Mouse (Mus musculus): Measurements from ENCODE around the gene Mkrn3. TPM values are rescaled to one million over a fixed set of nuclear protein-coding genes. Genes with fewer than 3 reads are reported as not detected.

Mkrn3 gene
- polyA plus RNA-seq, 1 experiment = 3.8 TPM

DNA sequence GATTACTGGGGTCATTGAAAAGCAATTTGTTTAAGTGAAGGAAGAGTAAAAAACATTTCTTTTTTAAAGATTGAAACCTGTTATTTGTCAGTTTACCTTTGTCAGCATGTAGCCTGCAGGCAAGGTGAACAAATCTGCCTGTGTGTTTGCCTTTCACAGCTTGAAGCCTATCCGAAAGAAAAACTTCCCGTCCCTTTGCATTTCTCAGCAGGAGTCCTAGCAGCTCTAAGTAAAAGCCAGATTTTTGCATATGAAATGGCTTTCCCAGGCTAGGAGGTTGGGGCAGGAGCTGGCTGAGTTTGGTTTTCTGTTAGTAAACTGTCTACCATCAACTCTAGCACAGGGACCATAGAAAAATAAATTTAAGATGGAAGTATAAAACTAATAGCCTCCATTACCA lies 32.4 kb upstream of the Mkrn3 start:
- TF ChIP-seq POLR2A (IDR thresholded peaks at IDR 0.05; ENCODE audit: insufficient read depth, low read length) (no peak), CTCF (IDR thresholded peaks at IDR 0.05; ENCODE audit: low read depth, low read length) (no peak), EP300 (IDR thresholded peaks at IDR 0.05; ENCODE audit: insufficient read depth, low read depth, low read length) (no peak)
- Histone ChIP-seq H3K9ac (ENCODE audit: low read depth, poor library complexity, severe bottlenecking) (no peak overlapping the region), H3K4me1 (ENCODE audit: control insufficient read depth, insufficient read depth, low read length) (no peaks in the 10 kb centered on the region), H3K27me3 (ENCODE audit: control insufficient read depth, insufficient read depth, low read length, poor library complexity, severe bottlenecking) (peaks cover 16% of the 10 kb centered on the region), H3K36me3 (ENCODE audit: control insufficient read depth, insufficient read depth, low read length, poor library complexity, severe bottlenecking) (no peaks in the 10 kb centered on the region), H3K4me3 (ENCODE audit: low read depth, low read length) (no peak overlapping the region), H3K9me3 (replicated peaks; ENCODE audit: control insufficient read depth, insufficient read depth, low read length, poor library complexity, severe bottlenecking) (0 out of 2 replicates have a peak, but pooled peaks cover 4% of the 10 kb centered on the region), H3K27ac (ENCODE audit: insufficient read depth, low read length) (no peak overlapping the region)

DNA sequence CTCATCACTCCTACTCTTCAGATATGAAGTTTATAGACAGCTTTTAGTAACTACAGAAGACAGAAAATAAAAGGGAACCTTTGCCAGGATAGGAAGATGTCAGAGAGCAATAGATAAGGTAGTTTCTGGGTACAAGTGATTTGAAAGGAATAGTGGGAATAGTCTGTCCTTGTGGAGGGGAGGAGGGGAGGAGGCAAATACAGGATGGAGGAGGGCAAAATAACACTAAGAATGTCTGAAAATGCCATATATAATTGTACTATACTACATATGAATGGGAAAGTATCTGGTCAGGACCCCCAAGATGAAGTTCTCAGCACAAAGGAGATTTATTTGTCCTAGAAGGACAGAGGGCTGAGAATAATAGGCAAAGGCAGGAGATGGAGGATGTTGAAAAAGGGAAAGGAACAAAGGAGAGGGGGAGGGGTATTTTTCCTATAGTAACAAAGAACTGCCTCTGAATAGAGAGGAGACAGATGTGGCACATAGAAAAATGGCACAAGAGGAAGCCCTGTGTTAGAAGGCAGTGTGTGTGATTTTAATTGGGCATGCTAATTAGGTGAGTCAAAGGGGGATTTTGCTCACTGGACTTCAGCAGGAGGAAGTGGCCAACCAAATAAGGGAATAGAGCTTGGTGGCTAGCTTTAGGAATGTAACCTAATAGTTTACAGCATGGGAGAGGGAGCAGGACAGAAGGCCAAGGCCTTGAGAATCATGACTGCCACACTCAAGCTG lies 25.7 kb upstream of the Mkrn3 start:
- H3K9ac ChIP-seq (ENCODE audit: low read depth, poor library complexity, severe bottlenecking) = no peak overlapping the region
- peaks cover 2% of the 10 kb centered on the region; the same call in 1 of the 2 replicates for H3K27me3 ChIP-seq (ENCODE audit: control insufficient read depth, insufficient read depth, low read length, poor library complexity, severe bottlenecking)
- no peaks in the 10 kb centered on the region for H3K9me3 ChIP-seq (replicated peaks; ENCODE audit: control insufficient read depth, insufficient read depth, low read length, poor library complexity, severe bottlenecking)
- TF ChIP-seq EP300 (IDR thresholded peaks at IDR 0.05; ENCODE audit: insufficient read depth, low read depth, low read length) (no peak), POLR2A (IDR thresholded peaks at IDR 0.05; ENCODE audit: insufficient read depth, low read length) (no peak), CTCF (IDR thresholded peaks at IDR 0.05; ENCODE audit: low read depth, low read length) (no peak)
- no peak overlapping the region for H3K27ac ChIP-seq (ENCODE audit: insufficient read depth, low read length)
- no peaks in the 10 kb centered on the region for H3K36me3 ChIP-seq (ENCODE audit: control insufficient read depth, insufficient read depth, low read length, poor library complexity, severe bottlenecking)
- no peaks in the 10 kb centered on the region for H3K4me1 ChIP-seq (ENCODE audit: control insufficient read depth, insufficient read depth, low read length)
- H3K4me3 ChIP-seq (ENCODE audit: low read depth, low read length) = no peak overlapping the region

- Histone ChIP-seq H3K9me3 (replicated peaks; ENCODE audit: control insufficient read depth, insufficient read depth, low read length, poor library complexity, severe bottlenecking) (no peaks in the 10 kb centered on the region), H3K4me1 (ENCODE audit: control insufficient read depth, insufficient read depth, low read length) (no peaks in the 10 kb centered on the region), H3K9ac (ENCODE audit: low read depth, poor library complexity, severe bottlenecking) (no peak overlapping the region), H3K36me3 (ENCODE audit: control insufficient read depth, insufficient read depth, low read length, poor library complexity, severe bottlenecking) (no peaks in the 10 kb centered on the region), H3K4me3 (ENCODE audit: low read depth, low read length) (no peak overlapping the region), H3K27me3 (ENCODE audit: control insufficient read depth, insufficient read depth, low read length, poor library complexity, severe bottlenecking) (no peaks in the 10 kb centered on the region; the same call in 1 of the 2 replicates), H3K27ac (ENCODE audit: insufficient read depth, low read length) (no peak overlapping the region)
- TF ChIP-seq EP300 (IDR thresholded peaks at IDR 0.05; ENCODE audit: insufficient read depth, low read depth, low read length) (no peak), CTCF (IDR thresholded peaks at IDR 0.05; ENCODE audit: low read depth, low read length) (no peak), POLR2A (IDR thresholded peaks at IDR 0.05; ENCODE audit: insufficient read depth, low read length) (no peak)
Measured at GRCm38 (mm10) chr7:62436394-62436793, 16.5 kb upstream of the Mkrn3 start.

GRCm38 (mm10) chr7:62433243-62433642 lies 13.3 kb upstream of the Mkrn3 start:
- no peak overlapping the region for H3K27ac ChIP-seq (ENCODE audit: insufficient read depth, low read length)
- no peaks in the 10 kb centered on the region for H3K9me3 ChIP-seq (replicated peaks; ENCODE audit: control insufficient read depth, insufficient read depth, low read length, poor library complexity, severe bottlenecking)
- no peak overlapping the region for H3K4me3 ChIP-seq (ENCODE audit: low read depth, low read length)
- H3K4me1 ChIP-seq (ENCODE audit: control insufficient read depth, insufficient read depth, low read length) = no peaks in the 10 kb centered on the region
- no peaks in the 10 kb centered on the region for H3K36me3 ChIP-seq (ENCODE audit: control insufficient read depth, insufficient read depth, low read length, poor library complexity, severe bottlenecking)
- H3K9ac ChIP-seq (ENCODE audit: low read depth, poor library complexity, severe bottlenecking) = no peak overlapping the region
- no peaks in the 10 kb centered on the region; the same call in 1 of the 2 replicates for H3K27me3 ChIP-seq (ENCODE audit: control insufficient read depth, insufficient read depth, low read length, poor library complexity, severe bottlenecking)
- no peak for TF ChIP-seq CTCF (IDR thresholded peaks at IDR 0.05; ENCODE audit: low read depth, low read length)
- no peak for TF ChIP-seq EP300 (IDR thresholded peaks at IDR 0.05; ENCODE audit: insufficient read depth, low read depth, low read length)
- no peak for TF ChIP-seq POLR2A (IDR thresholded peaks at IDR 0.05; ENCODE audit: insufficient read depth, low read length)

DNA sequence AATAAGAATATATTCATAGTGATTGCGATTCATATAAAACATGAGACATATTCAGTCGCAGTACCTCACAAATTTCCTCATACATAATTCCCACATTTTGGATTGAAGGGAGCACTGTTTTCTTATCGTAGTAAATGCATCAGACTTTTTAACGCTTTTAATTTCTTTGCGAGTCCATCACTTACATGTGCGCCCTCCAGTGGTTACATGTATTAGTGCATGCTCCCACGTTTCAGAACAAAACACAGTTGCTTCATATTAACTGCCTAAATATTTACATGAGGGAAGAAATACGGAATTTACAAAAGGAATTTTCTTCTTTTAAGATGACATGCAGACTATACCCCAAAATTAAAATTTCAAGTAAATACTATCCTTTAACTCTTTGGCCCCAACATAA lies 8.4 kb upstream of the Mkrn3 start:
- Histone ChIP-seq H3K9me3 (replicated peaks; ENCODE audit: control insufficient read depth, insufficient read depth, low read length, poor library complexity, severe bottlenecking) (no peaks in the 10 kb centered on the region), H3K9ac (ENCODE audit: low read depth, poor library complexity, severe bottlenecking) (no peak overlapping the region), H3K27ac (ENCODE audit: insufficient read depth, low read length) (no peak overlapping the region), H3K27me3 (ENCODE audit: control insufficient read depth, insufficient read depth, low read length, poor library complexity, severe bottlenecking) (no peaks in the 10 kb centered on the region; the same call in none of the 2 replicates), H3K4me1 (ENCODE audit: control insufficient read depth, insufficient read depth, low read length) (no peaks in the 10 kb centered on the region), H3K36me3 (ENCODE audit: control insufficient read depth, insufficient read depth, low read length, poor library complexity, severe bottlenecking) (no peaks in the 10 kb centered on the region), H3K4me3 (ENCODE audit: low read depth, low read length) (no peak overlapping the region)
- TF ChIP-seq POLR2A (IDR thresholded peaks at IDR 0.05; ENCODE audit: insufficient read depth, low read length) = no peak
- no peak for TF ChIP-seq CTCF (IDR thresholded peaks at IDR 0.05; ENCODE audit: low read depth, low read length)
- no peak for TF ChIP-seq EP300 (IDR thresholded peaks at IDR 0.05; ENCODE audit: insufficient read depth, low read depth, low read length)

- H3K36me3 ChIP-seq (ENCODE audit: control insufficient read depth, insufficient read depth, low read length, poor library complexity, severe bottlenecking) = no peaks in the 10 kb centered on the region
- no peaks in the 10 kb centered on the region; the same call in 1 of the 2 replicates for H3K27me3 ChIP-seq (ENCODE audit: control insufficient read depth, insufficient read depth, low read length, poor library complexity, severe bottlenecking)
- H3K27ac ChIP-seq (ENCODE audit: insufficient read depth, low read length) = no peak overlapping the region
- no peak overlapping the region for H3K9ac ChIP-seq (ENCODE audit: low read depth, poor library complexity, severe bottlenecking)
- no peaks in the 10 kb centered on the region; the same call in 1 of the 2 replicates for H3K9me3 ChIP-seq (replicated peaks; ENCODE audit: control insufficient read depth, insufficient read depth, low read length, poor library complexity, severe bottlenecking)
- no peaks in the 10 kb centered on the region for H3K4me1 ChIP-seq (ENCODE audit: control insufficient read depth, insufficient read depth, low read length)
- TF ChIP-seq CTCF (IDR thresholded peaks at IDR 0.05; ENCODE audit: low read depth, low read length) (no peak), EP300 (IDR thresholded peaks at IDR 0.05; ENCODE audit: insufficient read depth, low read depth, low read length) (no peak), POLR2A (IDR thresholded peaks at IDR 0.05; ENCODE audit: insufficient read depth, low read length) (no peak)
- H3K4me3 ChIP-seq (ENCODE audit: low read depth, low read length) = no peak overlapping the region
Measured at GRCm38 (mm10) chr7:62423210-62423609, 3.3 kb upstream of the Mkrn3 start.

All from ES-Bruce4 (cell line).